Mouse (Mus musculus) spleen, adult 2 months (tissue): ENCODE measurements around the gene Safb2.

Experiments used
- CTCF ChIP-seq: fragments of 200-500 bp; IDR thresholded peaks from 2 replicates; pipeline ENCODE4 v1.5.1; 2011; ENCODE audit warnings: mild to moderate bottlenecking, inconsistent platforms; ENCODE audit not compliant: insufficient read depth, insufficient read length, insufficient replicate concordance; ENCODE audit errors: extremely low read depth
- POLR2A ChIP-seq: fragments of 200-500 bp; IDR thresholded peaks from 2 replicates; pipeline ENCODE4 v1.6.1; 2011; ENCODE audit warnings: low read depth, low read length, inconsistent platforms

DNA sequence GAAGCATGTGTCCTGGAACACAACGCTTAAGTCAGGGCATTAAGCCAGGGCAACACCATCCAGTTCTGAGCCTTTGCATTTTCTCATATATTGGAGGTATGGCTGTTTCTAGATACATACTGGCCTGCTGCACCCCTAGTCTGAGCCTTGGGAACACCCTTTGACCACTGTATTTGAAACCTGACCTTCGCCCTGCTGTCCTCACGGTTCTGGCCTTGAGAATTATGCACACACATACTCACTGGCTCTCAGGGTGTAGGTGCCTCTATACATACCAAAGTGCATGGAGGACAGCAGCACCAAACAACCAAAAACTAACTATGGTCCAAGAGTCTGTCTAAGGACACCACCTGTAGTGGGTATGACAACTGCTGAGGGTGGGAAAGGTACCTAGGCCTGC, 11.4 kb downstream of the Safb2 start:
- TF ChIP-seq CTCF, result no peak
- TF ChIP-seq POLR2A, result no peak
